Mouse (Mus musculus) heart, postnatal 0 days (tissue): ENCODE measurements around the gene Pcdh9.

Experiments used
- CTCF ChIP-seq: IDR thresholded peaks from 2 replicates; pipeline ENCODE4 v1.5.1; 2016; ENCODE audit warnings: antibody characterized with exemption, control low read depth, low read depth
- EP300 ChIP-seq: IDR thresholded peaks from 2 replicates; pipeline ENCODE4 v1.6.1; 2016; ENCODE audit warnings: antibody characterized with exemption, low read depth

DNA sequence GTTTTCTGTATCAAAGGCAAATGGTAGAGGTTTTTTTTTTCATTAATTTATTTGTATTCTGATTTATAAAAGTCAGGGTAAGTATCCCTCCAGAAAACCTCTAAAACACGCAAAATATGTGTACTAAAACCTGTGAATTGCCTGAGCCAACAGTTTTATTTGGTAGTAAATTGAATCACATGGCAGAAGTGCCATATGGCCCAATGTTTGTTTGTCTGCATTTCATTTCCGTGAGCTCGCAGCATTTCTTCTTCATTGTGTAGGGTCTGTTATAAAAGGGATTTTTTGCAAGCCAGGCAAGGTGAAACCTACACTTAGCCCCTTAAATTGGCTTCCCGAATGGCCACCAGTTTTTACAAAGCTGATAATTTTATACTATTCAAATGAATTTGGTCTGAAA lies 104.2 kb downstream of the Pcdh9 start:
- TF ChIP-seq CTCF (no peak), EP300 (no peak)
